Mouse (Mus musculus) limb, embryonic 15.5 days (tissue): ENCODE measurements around the gene Gm3264. TPM values are rescaled to one million over a fixed set of nuclear protein-coding genes. Genes with fewer than 3 reads are reported as not detected.
"Not testable (repeated sequence)": the region's sequence is repeated elsewhere in the genome, so short reads cannot be mapped to it uniquely, and the experiment has no call there.

ENCODE experiments used
- ATAC-seq: fragments of 200-750 bp; cut with Nextera tagmentation; 2 replicates; pipeline ENCODE4 v1.8.0; 2017; ENCODE audit warnings: low read depth, moderate TSS enrichment; ENCODE audit not compliant: insufficient number of reproducible peaks, low FRiP score, low TSS enrichment
- H3K27ac ChIP-seq: fragments of 300-500 bp; sonication (generic); 2 replicates; pipeline ENCODE4 v1.5.1; 2015; ENCODE audit warnings: moderate library complexity, mild to moderate bottlenecking, inconsistent platforms
- H3K27me3 ChIP-seq: fragments of 300-500 bp; sonication (generic); 2 replicates; pipeline ENCODE4 v1.6.1; 2015; ENCODE audit warnings: inconsistent platforms
- H3K36me3 ChIP-seq: fragments of 300-500 bp; sonication (generic); 2 replicates; pipeline ENCODE4 v1.6.1; 2015; ENCODE audit warnings: inconsistent platforms
- H3K4me1 ChIP-seq: fragments of 300-500 bp; sonication (generic); 2 replicates; pipeline ENCODE4 v1.6.1; 2015; ENCODE audit warnings: inconsistent platforms
- H3K4me2 ChIP-seq: fragments of 300-500 bp; sonication (generic); 2 replicates; pipeline ENCODE4 v1.6.1; 2015; ENCODE audit warnings: mild to moderate bottlenecking, inconsistent platforms
- H3K4me3 ChIP-seq: fragments of 300-500 bp; sonication (generic); 2 replicates; pipeline ENCODE4 v1.5.1; 2015; ENCODE audit warnings: mild to moderate bottlenecking, inconsistent platforms
- H3K9ac ChIP-seq: fragments of 300-500 bp; sonication (generic); 2 replicates; pipeline ENCODE4 v1.6.1; 2015; ENCODE audit warnings: inconsistent platforms
- H3K9me3 ChIP-seq: fragments of 300-500 bp; sonication (generic); 2 replicates; pipeline ENCODE4 v1.6.1; 2016; ENCODE audit warnings: inconsistent platforms
- WGBS: fragments of 180-500 bp; shearing (Covaris S2); methylation state at CpG from one replicate; pipeline ENCODE4 v1.1.7; 2015; 5-methylcytosine and 5-hydroxymethylcytosine counted together
- polyA plus RNA-seq: library from polyadenylated mRNA; unstranded; fragments of >200 nt; fragmentation: Nextera tagmentation; extraction: Ambion mirVana; gene quantifications from 2 replicates; pipeline ENCODE4 v1.2.1, GENCODE M21; 2015

Gm3264 gene
- 0.31 and 0.47 TPM in 2 replicates for polyA plus RNA-seq

GRCm38 (mm10) chr14:4855299-4855980 is at the start of gene Gm3264:
Gene Gm3264, plus strand, starts transcription at chr14:4855576.
- not testable (repeated sequence) for H3K36me3 ChIP-seq, ATAC-seq, H3K9me3 ChIP-seq, H3K27me3 ChIP-seq, H3K9ac ChIP-seq, H3K27ac ChIP-seq, H3K4me1 ChIP-seq
- WGBS = 9% methylated on average over 26 of the region's 59 CpGs
- Histone ChIP-seq H3K4me3 (peak within 1 kb of the TSS; percentile 37), H3K4me2 (peak within 1 kb of the TSS; percentile 62)

DNA sequence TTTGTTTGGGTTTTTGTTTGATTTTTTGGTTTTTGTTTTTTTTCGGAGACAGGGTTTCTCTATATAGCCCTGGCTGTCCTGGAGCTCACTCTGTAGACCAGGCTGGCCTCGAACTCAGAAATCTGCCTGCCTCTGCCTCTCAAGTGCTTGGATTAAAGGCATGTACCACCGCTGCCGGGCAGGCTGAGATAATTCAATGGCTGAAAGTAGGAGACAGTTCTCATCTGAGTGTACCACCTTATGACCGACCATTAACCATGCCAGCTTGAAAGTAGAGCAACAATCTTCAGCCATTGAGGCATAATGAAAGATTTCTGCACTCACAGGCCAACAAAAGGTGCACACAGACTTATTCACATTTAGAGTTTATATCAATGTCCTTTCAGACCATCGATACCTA is 49.0 kb upstream of the Gm3264 start:
- not testable (repeated sequence) for H3K27ac ChIP-seq, H3K4me1 ChIP-seq, H3K9me3 ChIP-seq, H3K9ac ChIP-seq, H3K4me3 ChIP-seq, ATAC-seq, H3K36me3 ChIP-seq, H3K27me3 ChIP-seq, H3K4me2 ChIP-seq
- 78% methylated on average over 6 of the region's 6 CpGs for WGBS

GRCm38 (mm10) chr14:4821950-4822349 is 33.4 kb upstream of the Gm3264 start:
- 89% methylated on average over 4 of the region's 7 CpGs for WGBS
- not testable (repeated sequence) for H3K36me3 ChIP-seq, H3K27me3 ChIP-seq, H3K9ac ChIP-seq, H3K9me3 ChIP-seq, H3K4me1 ChIP-seq, ATAC-seq, H3K27ac ChIP-seq, H3K4me2 ChIP-seq, H3K4me3 ChIP-seq

GRCm38 (mm10) chr14:4837806-4838205 is 17.6 kb upstream of the Gm3264 start, which contains the start of gene Gm3269:
Gene Gm3269, plus strand, starts transcription at chr14:4838106.
- H3K27ac ChIP-seq, H3K36me3 ChIP-seq, H3K9ac ChIP-seq, H3K4me1 ChIP-seq, H3K4me3 ChIP-seq, H3K27me3 ChIP-seq, H3K9me3 ChIP-seq, H3K4me2 ChIP-seq, ATAC-seq: not testable (repeated sequence)
- 80% methylated on average over 1 of the region's 4 CpGs for WGBS

DNA sequence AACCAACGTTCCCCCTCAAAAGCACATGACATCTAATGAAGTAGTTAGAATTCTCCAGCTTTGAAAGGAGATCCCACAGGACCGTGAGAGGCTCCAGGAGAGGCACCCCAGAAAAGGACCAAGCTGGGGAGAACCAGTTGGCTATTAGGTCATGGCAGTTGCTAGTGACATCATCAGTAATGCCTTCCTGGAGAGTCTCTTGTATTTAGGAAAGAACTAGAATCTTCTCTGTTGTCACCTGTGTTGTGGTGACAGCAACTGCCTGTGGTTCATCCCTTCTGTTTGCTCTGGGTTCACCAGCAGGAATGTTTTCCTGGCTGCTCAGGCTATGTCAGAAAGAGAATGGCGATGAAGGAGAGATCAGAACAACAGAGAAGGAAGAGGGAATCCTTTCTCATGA is 36.7 kb downstream of the Gm3264 start, which contains the start of gene Gm3278:
Gene Gm3278, plus strand, starts transcription at position 301 of the 400 bp plus-strand sequence.
- H3K27me3 ChIP-seq, H3K27ac ChIP-seq, H3K36me3 ChIP-seq, H3K9me3 ChIP-seq, ATAC-seq, H3K9ac ChIP-seq, H3K4me1 ChIP-seq, H3K4me3 ChIP-seq, H3K4me2 ChIP-seq: not testable (repeated sequence)
- 67% methylated on average over 1 of the region's 3 CpGs for WGBS

Other genes starting within 250 kb of the Gm3264 start
- gene Gm8159, start 223.2 kb upstream of the Gm3264 start, polyA plus RNA-seq = not detected in 2 replicates
- not detected in 2 replicates for gene Gm3239, start 191.4 kb upstream of the Gm3264 start, polyA plus RNA-seq
- gene Gm7876, start 146.3 kb upstream of the Gm3264 start, polyA plus RNA-seq = not detected in 2 replicates
- 0.14 TPM in 1 of 2 replicates, not detected in the other for gene Gm3252, start 128.8 kb upstream of the Gm3264 start, polyA plus RNA-seq
- not detected in 2 replicates for gene Gm9602, start 79.2 kb upstream of the Gm3264 start, polyA plus RNA-seq
- not detected in 2 replicates for gene Gm3269, start 17.5 kb upstream of the Gm3264 start, polyA plus RNA-seq
- not detected in 2 replicates for gene Gm3278, start 36.8 kb downstream of the Gm3264 start, polyA plus RNA-seq
- not detected in 2 replicates for gene Gm8297, start 128.4 kb downstream of the Gm3264 start, polyA plus RNA-seq
- 0.37 TPM in 1 of 2 replicates, not detected in the other for gene Gm3298, start 160.3 kb downstream of the Gm3264 start, polyA plus RNA-seq
- gene 4930555G01Rik, start 195.1 kb downstream of the Gm3264 start, polyA plus RNA-seq = not detected in 2 replicates
- 0.21 and 0.37 TPM in 2 replicates for gene Gm8281, start 215.5 kb downstream of the Gm3264 start, polyA plus RNA-seq